Mouse (Mus musculus) liver, embryonic 14.5 days (tissue): Measurements from ENCODE around the gene Wrap53. TPM values are rescaled to one million over a fixed set of nuclear protein-coding genes. Genes with fewer than 3 reads are reported as not detected.

Experiments
- ATAC-seq: fragments of 200-750 bp; cut with Nextera tagmentation; 2 replicates; pipeline ENCODE4 v1.8.0; 2017; ENCODE audit warnings: moderate number of reproducible peaks, mild to moderate bottlenecking, moderate library complexity; ENCODE audit not compliant: insufficient read depth
- DNase-seq, 3 experiments: peaks; one replicate each; pipeline ENCODE4 v3.0.0-alpha.2; 2012 to 2013; ENCODE audit warnings: low read depth in 3 of 3, low spot score in 3 of 3
- H3K27ac ChIP-seq: fragments of 300-500 bp; sonication (generic); 2 replicates; pipeline ENCODE4 v1.5.1; 2014; ENCODE audit warnings: moderate library complexity, mild to moderate bottlenecking, control low read depth, inconsistent platforms
- H3K27me3 ChIP-seq: fragments of 300-500 bp; sonication (generic); 2 replicates; pipeline ENCODE4 v1.6.1; 2014; ENCODE audit warnings: mild to moderate bottlenecking, low read length, moderate library complexity; ENCODE audit not compliant: control insufficient read depth, insufficient read depth
- H3K36me3 ChIP-seq: fragments of 300-500 bp; sonication (generic); replicated peaks from 2 replicates; pipeline ENCODE4 v1.6.1; 2014; ENCODE audit warnings: low read depth; ENCODE audit not compliant: control insufficient read depth, insufficient read depth
- H3K4me1 ChIP-seq, 2 experiments: fragments of 200-500 bp in 1 of 2; fragments of 300-500 bp in 1 of 2; sonication (generic) in 1 of 2; replicated peaks; 2 replicates each; pipeline ENCODE4 v1.6.1; 2012 to 2014; ENCODE audit warnings: antibody characterized with exemption in 1 of 2, inconsistent platforms in 1 of 2, low read length in 1 of 2; ENCODE audit not compliant: control insufficient read depth in 2 of 2, insufficient read depth in 2 of 2
- H3K4me2 ChIP-seq: fragments of 300-500 bp; sonication (generic); 2 replicates; pipeline ENCODE4 v1.6.1; 2014; ENCODE audit warnings: low read depth, mild to moderate bottlenecking, control low read depth, moderate library complexity
- H3K4me3 ChIP-seq, 2 experiments: fragments of 200-500 bp in 1 of 2; fragments of 300-500 bp in 1 of 2; sonication (generic) in 1 of 2; 2 replicates each; pipeline ENCODE4 v1.5.1; 2012 to 2014; ENCODE audit warnings: low read depth in 2 of 2, low read length in 2 of 2, mild to moderate bottlenecking in 2 of 2, control low read depth in 1 of 2, inconsistent platforms in 1 of 2, moderate library complexity in 1 of 2; ENCODE audit not compliant: insufficient read depth in 1 of 2
- H3K9ac ChIP-seq: fragments of 300-500 bp; sonication (generic); replicated peaks from 2 replicates; pipeline ENCODE4 v1.6.1; 2014; ENCODE audit warnings: mild to moderate bottlenecking, control low read depth, moderate library complexity
- H3K9me3 ChIP-seq: fragments of 300-500 bp; sonication (generic); 2 replicates; pipeline ENCODE4 v1.6.1; 2016; ENCODE audit warnings: low read length, mixed read lengths; ENCODE audit not compliant: control insufficient read depth
- CTCF ChIP-seq: IDR thresholded peaks from 2 replicates; pipeline ENCODE4 v1.5.1; 2016; ENCODE audit warnings: antibody characterized with exemption, low read depth, control low read depth
- EP300 ChIP-seq: IDR thresholded peaks from 2 replicates; pipeline ENCODE4 v1.6.1; 2016; ENCODE audit warnings: antibody characterized with exemption, low read depth
- WGBS: fragments of 180-500 bp; shearing (Covaris S2); extraction: QIAGEN DNeasy Blood & Tissue Kit; methylation state at CpG from one replicate; pipeline ENCODE4 v1.1.7; 2014; ENCODE audit not compliant: insufficient replicate concordance; 5-methylcytosine and 5-hydroxymethylcytosine counted together
- polyA plus RNA-seq, 2 experiments: library from polyadenylated mRNA; depleted of rRNA in 1 of 2; stranded (reverse) in 1 of 2; unstranded in 1 of 2; fragments of >200 nt; fragmentation: Nextera tagmentation in 1 of 2; extraction: Ambion mirVana in 1 of 2; gene quantifications; 2 replicates each; pipeline versions ENCODE4 v1.2.1 to v1.2.3; 2012 to 2014

Gene Wrap53
- polyA plus RNA-seq, 2 experiments: 10.8 to 14.8 TPM

GRCm38 (mm10) chr11:69591899-69592637 lies 12.0 kb upstream of the Wrap53 start:
- DNase-seq: no peak
- no peak for TF ChIP-seq EP300
- no peak for TF ChIP-seq CTCF
- Histone ChIP-seq H3K27ac (peak overlapping the region; percentile 53), H3K4me1 (peaks cover 30 to 46% of the 10 kb centered on the region in 2 experiments), H3K27me3 (no peaks in the 10 kb centered on the region), H3K4me3 (no peak overlapping the region), H3K4me2 (no peak overlapping the region), H3K9ac (peak overlapping the region; percentile 11; the same call in 1 of the 2 replicates), H3K36me3 (peaks cover 34% of the 10 kb centered on the region), H3K9me3 (no peaks in the 10 kb centered on the region)
- ATAC-seq: no peak
- WGBS: 71% methylated on average over 7 of the region's 7 CpGs

DNA sequence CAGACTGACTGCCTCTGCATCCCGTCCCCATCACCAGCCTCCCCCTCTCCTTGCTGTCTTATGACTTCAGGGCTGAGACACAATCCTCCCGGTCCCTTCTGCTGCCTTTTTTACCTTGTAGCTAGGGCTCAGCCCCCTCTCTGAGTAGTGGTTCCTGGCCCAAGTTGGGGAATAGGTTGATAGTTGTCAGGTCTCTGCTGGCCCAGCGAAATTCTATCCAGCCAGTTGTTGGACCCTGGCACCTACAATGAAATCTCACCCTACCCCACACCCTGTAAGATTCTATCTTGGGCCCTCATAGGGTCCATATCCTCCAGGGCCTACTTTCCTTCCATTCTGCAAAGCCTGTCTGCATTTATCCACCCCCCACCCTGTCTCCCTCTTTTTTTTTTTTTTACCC lies 11.4 kb upstream of the Wrap53 start:
- peak overlapping the region; percentile 7 for H3K27ac ChIP-seq
- H3K9me3 ChIP-seq: no peaks in the 10 kb centered on the region
- DNase-seq (no peak), ATAC-seq (no peak)
- H3K27me3 ChIP-seq: no peaks in the 10 kb centered on the region
- peaks cover 34% of the 10 kb centered on the region for H3K36me3 ChIP-seq
- TF ChIP-seq CTCF (no peak), EP300 (no peak)
- H3K4me1 ChIP-seq: peaks cover 31 to 49% of the 10 kb centered on the region in 2 experiments
- 77% methylated on average over 3 of the region's 3 CpGs for WGBS
- no peak overlapping the region for H3K9ac ChIP-seq
- H3K4me2 ChIP-seq: no peak overlapping the region
- no peak overlapping the region for H3K4me3 ChIP-seq

DNA sequence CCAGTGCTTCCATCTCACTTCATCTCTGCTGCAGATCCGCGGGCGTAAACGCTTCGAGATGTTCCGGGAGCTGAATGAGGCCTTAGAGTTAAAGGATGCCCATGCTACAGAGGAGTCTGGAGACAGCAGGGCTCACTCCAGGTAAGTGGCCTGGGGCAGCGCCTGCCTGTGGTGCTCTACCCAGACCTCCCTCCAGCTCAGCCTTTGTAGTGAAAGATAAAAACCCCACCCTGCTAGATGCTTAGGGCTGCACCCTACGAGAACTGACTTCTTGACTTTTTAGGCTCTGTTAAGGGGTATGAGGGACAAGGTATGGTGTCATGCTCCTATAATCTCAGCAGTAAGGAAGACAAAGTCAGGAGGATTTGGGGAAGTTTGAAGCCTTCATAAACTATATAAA lies 10.6 kb upstream of the Wrap53 start:
- no peak overlapping the region for H3K4me3 ChIP-seq
- no peak overlapping the region; the same call in 1 of the 2 replicates for H3K9ac ChIP-seq
- H3K4me1 ChIP-seq: peaks cover 37 to 56% of the 10 kb centered on the region in 2 experiments
- TF ChIP-seq CTCF (no peak), EP300 (no peak)
- peak; percentile 36; the same call in 1 of the 2 replicates for ATAC-seq
- H3K9me3 ChIP-seq: no peaks in the 10 kb centered on the region
- peak overlapping the region; percentile 45 for H3K4me2 ChIP-seq
- DNase-seq: no peak
- peak overlapping the region; percentile 66; the same call in 1 of the 2 replicates for H3K27ac ChIP-seq
- no peaks in the 10 kb centered on the region for H3K27me3 ChIP-seq
- WGBS: 63% methylated on average over 8 of the region's 8 CpGs
- peaks cover 34% of the 10 kb centered on the region for H3K36me3 ChIP-seq

DNA sequence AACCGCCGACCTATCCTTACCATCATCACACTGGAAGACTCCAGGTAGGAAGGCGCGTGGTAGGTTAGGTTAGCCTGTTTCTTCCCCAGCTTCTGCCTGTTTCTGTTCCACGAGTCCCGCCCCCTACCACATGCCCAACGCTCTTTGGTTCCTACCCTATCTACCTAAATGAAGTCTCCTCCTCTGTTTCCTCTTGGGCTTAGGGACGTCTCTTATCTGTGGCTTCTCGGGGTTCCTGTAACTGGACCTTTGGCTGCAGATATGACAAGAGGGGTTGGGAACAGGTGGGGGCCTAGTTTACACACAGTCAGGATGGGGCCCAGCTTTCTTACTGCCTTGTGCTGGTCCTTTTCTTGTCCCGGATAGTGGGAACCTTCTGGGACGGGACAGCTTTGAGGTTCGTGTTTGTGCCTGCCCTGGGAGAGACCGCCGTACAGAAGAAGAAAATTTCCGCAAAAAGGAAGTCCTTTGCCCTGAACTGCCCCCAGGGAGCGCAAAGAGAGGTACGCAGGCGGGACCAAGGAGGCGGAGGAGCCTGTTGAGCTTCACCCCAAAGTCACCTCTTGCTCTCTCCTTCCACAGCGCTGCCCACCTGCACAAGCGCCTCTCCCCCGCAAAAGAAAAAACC lies 9.3 kb upstream of the Wrap53 start:
- Histone ChIP-seq H3K9me3 (no peaks in the 10 kb centered on the region), H3K4me3 (no peak overlapping the region), H3K4me1 (peaks cover 50 to 67% of the 10 kb centered on the region in 2 experiments), H3K9ac (peak overlapping the region; percentile 29), H3K27ac (peak overlapping the region; percentile 66), H3K27me3 (no peaks in the 10 kb centered on the region), H3K36me3 (peaks cover 34% of the 10 kb centered on the region), H3K4me2 (peak overlapping the region; percentile 45)
- ATAC-seq (peak; percentile 78), DNase-seq (no peak)
- 32% methylated on average over 22 of the region's 22 CpGs for WGBS
- no peak for TF ChIP-seq CTCF
- peak; percentile 79 for TF ChIP-seq EP300

DNA sequence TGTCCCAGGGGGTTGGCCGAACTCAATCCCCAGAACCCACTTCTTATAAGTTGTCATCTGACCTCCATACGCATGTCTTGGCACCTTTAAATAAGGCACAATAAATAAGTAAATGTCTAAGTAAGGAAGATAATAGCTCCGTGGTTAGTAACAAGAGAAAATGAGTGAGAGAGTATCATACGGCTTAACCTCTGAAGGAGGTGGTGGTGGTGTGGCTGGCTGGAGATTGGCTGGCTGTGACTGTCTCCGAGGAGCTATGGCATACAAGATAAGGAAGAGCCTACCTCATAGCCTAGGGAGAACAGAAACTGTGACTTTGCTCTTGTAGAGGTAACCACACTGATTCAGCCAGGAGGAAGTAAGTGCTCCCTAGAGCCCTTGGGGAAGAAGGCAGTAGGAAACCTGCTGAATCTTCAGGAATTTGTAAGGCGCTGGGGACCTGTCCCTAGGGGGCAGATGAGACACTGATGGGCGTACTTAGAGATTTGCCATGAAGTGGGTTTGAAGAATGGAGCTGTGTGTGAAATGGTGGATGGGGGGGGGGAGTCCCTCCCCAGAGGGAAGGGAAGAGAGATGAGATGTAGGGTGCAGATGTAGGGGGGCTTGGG lies 5.8 kb upstream of the Wrap53 start:
- Histone ChIP-seq H3K4me2 (peak overlapping the region; percentile 65), H3K4me1 (peaks cover 53 to 69% of the 10 kb centered on the region in 2 experiments), H3K9ac (peak overlapping the region; percentile 31), H3K27me3 (no peaks in the 10 kb centered on the region), H3K9me3 (no peaks in the 10 kb centered on the region), H3K4me3 (peak overlapping the region; percentile 21 to 35), H3K36me3 (peaks cover 33% of the 10 kb centered on the region), H3K27ac (peak overlapping the region; percentile 86)
- TF ChIP-seq CTCF: 0 out of 2 replicates have a peak, but pooled peaks have one; percentile 39
- peak; percentile 84 for TF ChIP-seq EP300
- 26% methylated on average over 7 of the region's 7 CpGs for WGBS
- ATAC-seq: peak; percentile 67
- peak; percentile 78 to 81 (median 79) for DNase-seq
